Mouse (Mus musculus) heart, adult 8-10 months (tissue): ENCODE data around the gene Atp6v1e1. TPM values are rescaled to one million over a fixed set of nuclear protein-coding genes. Genes with fewer than 3 reads are reported as not detected.

ENCODE experiments used
- DNase-seq: peaks from one replicate; pipeline ENCODE4 v3.0.0; 2022; ENCODE audit warnings: low spot score
- microRNA-seq: library from miRNA; unstranded; fragments of <30 nt; microRNA quantifications from one replicate; pipeline ENCODE4 v1.2.0, GENCODE M21; 2022
- total RNA-seq, 4 experiments: library from RNA; stranded (reverse); gene quantifications; 2 replicates each; pipeline ENCODE4 v1.2.4; 2022

Atp6v1e1 gene
- total RNA-seq, 4 experiments from 2014 or later: 170 to 181 (median 173) TPM

DNA sequence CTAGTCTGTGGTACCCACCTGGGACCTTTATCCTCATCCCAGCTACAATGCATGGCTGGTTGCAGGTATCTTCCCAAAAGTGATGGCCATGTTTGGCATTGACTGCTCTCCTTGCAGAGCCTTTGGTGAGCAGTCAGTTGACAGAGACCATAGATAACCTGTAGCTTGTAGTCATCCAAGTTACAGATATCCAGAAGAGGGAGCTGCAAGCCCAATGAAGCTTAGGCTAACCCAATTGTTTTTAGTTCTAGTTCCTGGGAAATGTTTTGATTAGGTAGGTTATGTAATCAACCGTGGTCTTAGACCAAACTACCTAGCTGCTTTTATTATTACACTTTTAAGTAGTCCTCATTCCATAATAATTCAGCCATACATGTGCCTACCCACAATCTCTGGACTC, 51.2 kb downstream of the Atp6v1e1 start:
- DNase-seq: no peak

- no peak for DNase-seq
Observed at GRCm38 (mm10) chr6:120769972-120770371, 52.6 kb downstream of the Atp6v1e1 start.

GRCm38 (mm10) chr6:120761151-120761550, 61.4 kb downstream of the Atp6v1e1 start:
- no peak for DNase-seq

- no peak for DNase-seq
Observed at GRCm38 (mm10) chr6:120746416-120746815, 76.2 kb downstream of the Atp6v1e1 start.

Small RNA genes within 50 kb of the gene (microRNA-seq; reads per million reads assigned to microRNA genes)
- gene Gm25193: not detected

Other genes with a start within 250 kb of the Atp6v1e1 start
- gene Cecr2, start 156.4 kb downstream of the Atp6v1e1 start, total RNA-seq: 10 to 100 TPM in 3 of 4 experiments, 1 to 10 TPM in 1; 9.2 to 22.1 (median 14.6) TPM
- under 1 TPM in 2 of 4 experiments, not detected in 2; 0.14 to 0.34 TPM for gene Slc25a18, start 49.2 kb downstream of the Atp6v1e1 start, total RNA-seq
- 10 to 100 TPM; 73.8 to 84.5 (median 80.6) TPM for gene Bcl2l13, start 13.4 kb upstream of the Atp6v1e1 start, total RNA-seq
- 1 to 10 TPM in 2 of 4 experiments, under 1 TPM in 2; 0.81 to 1.7 (median 0.95) TPM for gene Bid, start 94.1 kb upstream of the Atp6v1e1 start, total RNA-seq